Mouse (Mus musculus) left cerebral cortex, postnatal 25 days (tissue): ENCODE data around the gene Bcl6. TPM values are rescaled to one million over a fixed set of nuclear protein-coding genes. Genes with fewer than 3 reads are reported as not detected.

Experiments
- DNase-seq, 2 experiments: peaks; one replicate each; pipeline ENCODE4 v3.0.0; 2022; ENCODE audit warnings: low spot score in 2 of 2, mixed read lengths in 1 of 2
- intact Hi-C: fragments of 180-260 bp; cut with DNase I; formaldehyde crosslinking; loops from one replicate; pipeline ENCODE4 v1.15.1; 2025
- total RNA-seq, 2 experiments: library from RNA; stranded (reverse); gene quantifications; 2 replicates each; pipeline ENCODE4 v1.2.3; 2021

The Bcl6 gene
- total RNA-seq, 2 experiments from 2014 or later, result 27.9 to 32.5 TPM

GRCm38 (mm10) chr16:23952101-23952727, 36.4 kb downstream of the Bcl6 start:
- no peak for DNase-seq

GRCm38 (mm10) chr16:23947654-23948053, 41.0 kb downstream of the Bcl6 start:
- no peak for DNase-seq
- intact Hi-C loops, result loop anchor here (1.0 kb wide), 1 partner anchor 494 kb away; no protein-coding TSS in a partner anchor

More at GRCm38 (mm10) chr16:23952101-23952727, 36.4 kb downstream of the Bcl6 start:
- intact Hi-C loops, result loop anchor here (5.0 kb wide), 1 partner anchor 800 kb away; no protein-coding TSS in a partner anchor

GRCm38 (mm10) chr16:23944801-23945200, 43.9 kb downstream of the Bcl6 start:
- intact Hi-C loops, result no loop called here
- no peak for DNase-seq

DNA sequence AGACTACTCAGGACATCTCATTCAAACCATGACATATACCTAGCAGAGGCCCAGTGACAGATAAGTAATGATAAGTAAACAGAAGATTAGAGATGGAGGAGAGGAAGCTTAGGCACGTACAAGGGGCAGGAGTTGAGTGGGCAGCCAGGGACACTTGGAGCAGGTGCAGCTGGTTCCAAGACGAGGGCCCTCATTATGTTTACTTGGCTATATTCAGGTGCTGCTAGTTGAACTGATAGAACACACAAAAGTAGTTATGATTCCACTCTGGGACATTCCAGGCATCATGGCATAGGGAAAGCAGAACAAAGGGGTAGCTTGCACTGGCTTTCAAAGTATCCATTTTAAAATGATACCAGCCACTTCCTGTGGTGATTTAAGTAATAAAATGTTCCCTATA, 54.3 kb downstream of the Bcl6 start:
- no peak for DNase-seq
- intact Hi-C loops, result no loop called here

GRCm38 (mm10) chr16:23932294-23932693, 56.4 kb downstream of the Bcl6 start, which contains the start of gene Rtp2:
Rtp2 (minus strand) TSS chr16:23932394.
- DNase-seq, result no peak
- intact Hi-C loops, result no loop called here

DNA sequence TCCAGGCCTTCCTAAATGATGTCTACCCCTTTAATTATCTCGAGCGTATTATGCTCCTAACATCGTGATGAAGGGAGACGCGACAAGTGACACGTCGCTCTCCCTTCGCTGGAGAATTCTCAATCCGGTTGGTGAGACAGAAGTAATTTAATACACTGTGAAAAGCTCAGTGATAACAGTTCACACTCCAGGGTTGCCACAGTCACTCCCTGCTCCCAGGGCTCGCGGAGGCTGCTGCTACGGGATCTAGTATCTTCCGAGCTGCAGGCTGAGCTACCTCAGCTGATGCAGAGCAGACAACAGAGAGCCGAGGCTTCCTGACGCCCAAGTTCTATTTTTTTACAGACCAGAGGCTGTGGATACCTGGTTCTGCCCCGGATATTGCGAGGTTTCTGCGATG, 57.4 kb downstream of the Bcl6 start:
- no peak for DNase-seq
- intact Hi-C loops, result no loop called here

- intact Hi-C loops, result no loop called here
- no peak for DNase-seq
Observed at GRCm38 (mm10) chr16:23930426-23931073, 58.1 kb downstream of the Bcl6 start.

DNA sequence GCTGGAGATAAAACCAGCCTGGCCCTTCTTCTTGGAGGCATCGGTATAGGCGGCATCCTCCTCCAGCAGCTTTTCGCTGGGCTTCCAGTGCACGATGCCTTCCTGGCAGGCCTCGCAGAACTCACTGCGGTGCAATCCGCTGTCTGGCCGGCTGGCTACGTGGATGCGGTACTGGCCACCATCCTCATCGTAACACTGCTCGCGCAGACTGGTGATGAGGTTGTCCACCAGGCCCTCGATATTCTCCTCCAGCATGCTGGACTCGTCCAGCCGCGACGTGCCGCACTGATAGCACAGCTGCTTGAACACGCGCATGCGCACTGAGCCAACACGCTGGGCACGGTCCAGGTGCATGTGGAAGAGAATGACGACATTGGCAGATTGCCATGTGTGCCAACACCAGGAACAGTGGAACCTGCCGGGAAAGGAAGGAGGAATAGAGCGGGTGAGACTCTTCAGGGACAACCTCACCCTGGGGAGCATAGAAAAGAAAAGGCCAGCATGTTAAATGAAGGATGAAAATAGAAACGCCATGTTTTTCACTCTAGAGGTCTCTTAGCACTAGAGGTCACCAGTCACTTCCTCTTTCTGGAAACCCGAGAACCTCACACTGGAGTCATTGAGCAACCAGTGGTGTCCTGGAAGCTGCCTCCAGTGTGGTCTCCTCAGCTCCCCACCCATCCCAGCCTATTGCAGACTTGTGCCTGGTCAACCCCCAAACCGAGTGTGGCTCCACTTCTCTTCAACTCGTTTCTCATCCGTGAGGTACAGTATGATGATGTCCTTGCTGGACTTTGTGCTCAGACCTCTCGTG, 61.1 kb downstream of the Bcl6 start:
- no peak for DNase-seq

DNA sequence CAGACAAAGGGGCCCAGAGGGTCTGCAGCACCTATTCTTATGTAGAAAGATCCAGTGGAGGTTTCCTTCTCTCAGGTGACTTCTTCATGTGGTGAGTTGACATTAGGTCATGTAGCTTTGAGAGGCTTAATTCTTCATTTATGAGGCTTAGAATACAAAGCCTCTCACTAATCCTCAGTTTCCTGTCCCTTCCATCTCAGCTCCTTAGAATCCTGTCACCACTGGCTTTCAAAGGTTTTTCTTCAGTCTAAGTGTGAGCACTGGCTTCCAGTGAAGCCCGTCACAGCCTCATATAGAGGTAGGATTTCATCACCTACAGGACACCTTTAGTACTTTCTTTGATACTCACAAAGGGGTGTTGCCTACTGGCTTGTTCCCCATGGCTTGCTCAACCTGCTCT, 65.7 kb downstream of the Bcl6 start:
- no peak for DNase-seq
- intact Hi-C loops, result no loop called here

More for the DNA sequence above, 61.1 kb downstream of the Bcl6 start:
- intact Hi-C loops, result no loop called here

- DNase-seq, result no peak
- intact Hi-C loops, result no loop called here
Observed at GRCm38 (mm10) chr16:23921697-23922096, 67.0 kb downstream of the Bcl6 start.

GRCm38 (mm10) chr16:23919418-23919817, 69.2 kb downstream of the Bcl6 start:
- no peak for DNase-seq

More at GRCm38 (mm10) chr16:23919418-23919817, 69.2 kb downstream of the Bcl6 start:
- intact Hi-C loops, result loop anchor here (10.0 kb wide), 1 partner anchor 755 kb away; no protein-coding TSS in a partner anchor

Other genes with a start within 250 kb of the Bcl6 start
- 100 to 1,000 TPM; 437 to 438 TPM for gene Sst, start 97.9 kb downstream of the Bcl6 start, total RNA-seq
- not detected for gene Rtp2, start 56.5 kb downstream of the Bcl6 start, total RNA-seq
- not detected for gene Gm37419, start 370 bp downstream of the Bcl6 start, total RNA-seq